Mouse (Mus musculus): ENCODE data around the gene Olfr688. TPM values are rescaled to one million over a fixed set of nuclear protein-coding genes. Genes with fewer than 3 reads are reported as not detected.

Olfr688 gene
- polyA plus RNA-seq, 1 experiment from 2014 or later = not detected

DNA sequence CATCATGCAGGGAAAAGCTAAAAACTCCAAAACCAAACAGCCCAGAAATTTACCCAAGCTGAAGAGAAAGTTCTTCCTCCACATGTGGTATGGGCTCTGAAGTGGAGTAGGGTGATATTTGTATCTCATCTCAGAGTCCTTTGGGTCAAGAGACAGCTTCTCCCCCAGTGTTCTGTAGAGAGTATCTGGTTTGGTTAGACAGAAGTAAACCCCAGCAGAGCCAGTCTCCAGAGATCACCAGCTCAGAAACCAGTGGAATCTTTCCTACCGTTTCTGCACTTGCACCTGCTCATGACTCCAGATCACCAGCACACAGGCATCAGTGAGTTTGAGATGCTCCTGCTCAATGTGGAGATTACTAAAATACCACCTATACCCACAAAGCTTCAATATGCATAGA, 46.1 kb downstream of the Olfr688 start, which contains the start of gene Olfr690:
TSS of gene Olfr690 (minus strand) at position 101 of the 400 bp plus-strand sequence.
- WGBS = 83% methylated on average over 1 of the region's 1 CpGs
- no peaks in the 10 kb centered on the region for H3K9me3 ChIP-seq (ENCODE audit: low read depth, low read length)
- H3K27ac ChIP-seq (ENCODE audit: low read depth) = no peak within 1 kb of the TSS
- no peak within 1 kb of the TSS for H3K9ac ChIP-seq
- H3K4me1 ChIP-seq (ENCODE audit: insufficient read depth) = no peaks in the 10 kb centered on the region
- no peak for TF ChIP-seq CTCF (IDR thresholded peaks at IDR 0.05; ENCODE audit: low read depth)
- ATAC-seq (ENCODE audit: insufficient read depth) (no peak), DNase-seq (no peak)
- no peaks in the 10 kb centered on the region for H3K27me3 ChIP-seq (ENCODE audit: insufficient read depth, low read length)
- H3K4me3 ChIP-seq (ENCODE audit: low read depth, low read length) = no peak within 1 kb of the TSS
- H3K4me2 ChIP-seq = no peak within 1 kb of the TSS
- H3K36me3 ChIP-seq (ENCODE audit: insufficient read depth) = no peaks in the 10 kb centered on the region

Other genes with a start within 250 kb of the Olfr688 start
- not detected in 2 replicates for gene Olfr677, start 236.7 kb upstream of the Olfr688 start, polyA plus RNA-seq (2014; fragmentation: Nextera tagmentation; extraction: Ambion mirVana)
- not detected in 2 replicates for gene Olfr678, start 223.6 kb upstream of the Olfr688 start, polyA plus RNA-seq (2014; fragmentation: Nextera tagmentation; extraction: Ambion mirVana)
- gene Olfr679, start 206.9 kb upstream of the Olfr688 start, polyA plus RNA-seq (2014; fragmentation: Nextera tagmentation; extraction: Ambion mirVana) = not detected in 2 replicates
- not detected in 2 replicates for gene Olfr680-ps1, start 195.3 kb upstream of the Olfr688 start, polyA plus RNA-seq (2014; fragmentation: Nextera tagmentation; extraction: Ambion mirVana)
- not detected in 2 replicates for gene Olfr681, start 171.3 kb upstream of the Olfr688 start, polyA plus RNA-seq (2014; fragmentation: Nextera tagmentation; extraction: Ambion mirVana)
- not detected in 2 replicates for gene Olfr683, start 141.1 kb upstream of the Olfr688 start, polyA plus RNA-seq (2014; fragmentation: Nextera tagmentation; extraction: Ambion mirVana)
- not detected in 2 replicates for gene Olfr684, start 124.4 kb upstream of the Olfr688 start, polyA plus RNA-seq (2014; fragmentation: Nextera tagmentation; extraction: Ambion mirVana)
- gene Olfr685, start 102.1 kb upstream of the Olfr688 start, polyA plus RNA-seq (2014; fragmentation: Nextera tagmentation; extraction: Ambion mirVana) = not detected in 2 replicates
- not detected in 2 replicates for gene Olfr686, start 80.6 kb upstream of the Olfr688 start, polyA plus RNA-seq (2014; fragmentation: Nextera tagmentation; extraction: Ambion mirVana)
- not detected in 2 replicates for gene Olfr689, start 23.1 kb downstream of the Olfr688 start, polyA plus RNA-seq (2014; fragmentation: Nextera tagmentation; extraction: Ambion mirVana)
- gene Olfr690, start 46.0 kb downstream of the Olfr688 start, polyA plus RNA-seq (2014; fragmentation: Nextera tagmentation; extraction: Ambion mirVana) = not detected in 2 replicates
- gene Olfr691, start 54.2 kb downstream of the Olfr688 start, polyA plus RNA-seq (2014; fragmentation: Nextera tagmentation; extraction: Ambion mirVana) = not detected in 2 replicates
- not detected in 2 replicates for gene Olfr692, start 80.1 kb downstream of the Olfr688 start, polyA plus RNA-seq (2014; fragmentation: Nextera tagmentation; extraction: Ambion mirVana)
- gene Gm5901, start 86.9 kb downstream of the Olfr688 start, polyA plus RNA-seq (2014; fragmentation: Nextera tagmentation; extraction: Ambion mirVana) = not detected in 2 replicates
- 41.9 and 42.3 TPM in 2 replicates for gene Fam160a2, start 112.0 kb downstream of the Olfr688 start, polyA plus RNA-seq (2014; fragmentation: Nextera tagmentation; extraction: Ambion mirVana)
- gene Cnga4, start 116.5 kb downstream of the Olfr688 start, polyA plus RNA-seq (2014; fragmentation: Nextera tagmentation; extraction: Ambion mirVana) = 0.07 TPM in 1 of 2 replicates, not detected in the other
- 0.25 and 0.39 TPM in 2 replicates for gene Cckbr, start 137.6 kb downstream of the Olfr688 start, polyA plus RNA-seq (2014; fragmentation: Nextera tagmentation; extraction: Ambion mirVana)
- 96.0 and 96.1 TPM in 2 replicates for gene Cavin3, start 194.2 kb downstream of the Olfr688 start, polyA plus RNA-seq (2014; fragmentation: Nextera tagmentation; extraction: Ambion mirVana)